Mouse (Mus musculus) ES-E14 (cell line): ENCODE measurements at regions not wholly inside any gene's neighbourhood (a gene's known extent, or its start where the extent isn't known, plus 50 kb on each side); places are given as distances from the start of the nearest gene placed in this dataset.

Experiments
- DNase-seq: peaks from one replicate; pipeline ENCODE4 v3.0.0-alpha.2; 2013; ENCODE audit warnings: low read depth, low spot score
- H3K27ac ChIP-seq: 2 replicates; pipeline ENCODE4 v1.5.1; 2012; ENCODE audit warnings: low read depth, mild to moderate bottlenecking, low read length, moderate library complexity, mixed read lengths; ENCODE audit not compliant: poor library complexity, insufficient read depth, severe bottlenecking
- H3K36me3 ChIP-seq: 2 replicates; pipeline ENCODE4 v1.6.1; 2012; ENCODE audit warnings: mild to moderate bottlenecking, low read length, moderate library complexity, mixed read lengths; ENCODE audit not compliant: control insufficient read depth, poor library complexity, insufficient read depth, severe bottlenecking
- H3K4me1 ChIP-seq, 2 experiments: fragments of 150-350 bp in 1 of 2; sonication (generic) in 1 of 2; 2 replicates each; pipeline ENCODE4 v1.6.1; 2012; ENCODE audit warnings: low read length in 2 of 2, mild to moderate bottlenecking in 1 of 2, mixed read lengths in 1 of 2; ENCODE audit not compliant: control insufficient read depth in 2 of 2, insufficient read depth in 2 of 2, poor library complexity in 1 of 2
- H3K4me3 ChIP-seq, 2 experiments: fragments of 150-350 bp in 1 of 2; sonication (generic) in 1 of 2; 2 replicates each; pipeline ENCODE4 v1.5.1; 2012; ENCODE audit warnings: low read length in 2 of 2, low read depth in 1 of 2, mild to moderate bottlenecking in 1 of 2, mixed read lengths in 1 of 2; ENCODE audit not compliant: insufficient read depth in 1 of 2, poor library complexity in 1 of 2, severe bottlenecking in 1 of 2
- H3K9ac ChIP-seq: 2 replicates; pipeline ENCODE4 v1.6.1; 2012; ENCODE audit warnings: low read depth, mild to moderate bottlenecking, low read length, mixed read lengths; ENCODE audit not compliant: poor library complexity, insufficient read depth, severe bottlenecking
- H3K9me3 ChIP-seq: fragments of 150-350 bp; sonication (generic); 2 replicates; pipeline ENCODE4 v1.6.1; 2012; ENCODE audit warnings: low read depth, mild to moderate bottlenecking, low read length; ENCODE audit not compliant: control insufficient read depth, insufficient read depth
- CHD2 ChIP-seq: IDR thresholded peaks from 2 replicates; pipeline ENCODE4 v1.6.1; 2014; ENCODE audit warnings: mild to moderate bottlenecking, low read depth, low read length, inconsistent platforms
- HCFC1 ChIP-seq: IDR thresholded peaks from 2 replicates; pipeline ENCODE4 v1.6.1; 2012; ENCODE audit warnings: low read length, inconsistent platforms, borderline replicate concordance; ENCODE audit not compliant: insufficient read depth
- MAFK ChIP-seq: IDR thresholded peaks from 2 replicates; pipeline ENCODE4 v1.6.1; 2014; ENCODE audit warnings: mild to moderate bottlenecking, low read depth, low read length, inconsistent platforms; ENCODE audit not compliant: insufficient read depth
- ZC3H11A ChIP-seq: IDR thresholded peaks from 2 replicates; pipeline ENCODE4 v1.6.1; 2012; ENCODE audit warnings: low read depth, mild to moderate bottlenecking, inconsistent platforms, low read length, borderline replicate concordance
- ZNF384 ChIP-seq: IDR thresholded peaks from 2 replicates; pipeline ENCODE4 v1.6.1; 2012; ENCODE audit warnings: low read depth, low read length, inconsistent platforms
- in situ Hi-C, 2 experiments: fragments of 600-800 bp; cut with MboI; formaldehyde crosslinking; loops; one replicate each; pipeline ENCODE4 v1.15.1; 2025; ENCODE audit warnings: low sequenced_read_pairs in 2 of 2, inconsistent platforms in 1 of 2; ENCODE audit not compliant: unreplicated experiment in 2 of 2

- Histone ChIP-seq H3K27ac (no peak overlapping the region), H3K4me1 (no peaks in the 10 kb centered on the region), H3K36me3 (no peaks in the 10 kb centered on the region), H3K9me3 (no peaks in the 10 kb centered on the region), H3K9ac (no peak overlapping the region), H3K4me3 (no peak overlapping the region)
- in situ Hi-C loops: no loop called here
- TF ChIP-seq CHD2 (no peak), ZC3H11A (no peak), HCFC1 (no peak), MAFK (no peak), ZNF384 (no peak)
- DNase-seq: no peak
Observed at GRCm38 (mm10) chr2:139055249-139055648, 438.5 kb upstream of the Sptlc3 start.

GRCm38 (mm10) chr2:139069276-139069961, 424.3 kb upstream of the Sptlc3 start:
- no peak overlapping the region for H3K9ac ChIP-seq
- in situ Hi-C loops: no loop called here
- H3K4me3 ChIP-seq: no peak overlapping the region
- no peak for DNase-seq
- TF ChIP-seq CHD2 (no peak), ZC3H11A (no peak), HCFC1 (no peak), MAFK (no peak), ZNF384 (no peak)
- H3K36me3 ChIP-seq: no peaks in the 10 kb centered on the region
- no peaks in the 10 kb centered on the region for H3K9me3 ChIP-seq
- H3K27ac ChIP-seq: no peak overlapping the region
- H3K4me1 ChIP-seq: no peaks in the 10 kb centered on the region

- Histone ChIP-seq H3K4me3 (no peak overlapping the region), H3K9ac (no peak overlapping the region), H3K27ac (no peak overlapping the region), H3K4me1 (no peaks in the 10 kb centered on the region), H3K9me3 (no peaks in the 10 kb centered on the region), H3K36me3 (no peaks in the 10 kb centered on the region)
- no peak for DNase-seq
- in situ Hi-C loops: no loop called here
- TF ChIP-seq ZC3H11A: no peak
- TF ChIP-seq HCFC1: no peak
- no peak for TF ChIP-seq MAFK
- no peak for TF ChIP-seq ZNF384
- TF ChIP-seq CHD2: no peak
Observed at GRCm38 (mm10) chr2:139071690-139072089, 422.0 kb upstream of the Sptlc3 start.

- in situ Hi-C loops: no loop called here
- no peak overlapping the region for H3K27ac ChIP-seq
- H3K9me3 ChIP-seq: no peaks in the 10 kb centered on the region
- no peak overlapping the region for H3K4me3 ChIP-seq
- no peak overlapping the region for H3K9ac ChIP-seq
- no peak for DNase-seq
- no peaks in the 10 kb centered on the region for H3K36me3 ChIP-seq
- TF ChIP-seq HCFC1 (no peak), ZC3H11A (no peak), ZNF384 (no peak), CHD2 (no peak), MAFK (no peak)
- H3K4me1 ChIP-seq: no peaks in the 10 kb centered on the region
Observed at GRCm38 (mm10) chr2:139093487-139094066, 400.1 kb upstream of the Sptlc3 start.
